Mouse (Mus musculus): ENCODE results near the gene Fdxr. TPM values are rescaled to one million over a fixed set of nuclear protein-coding genes. Genes with fewer than 3 reads are reported as not detected.

Gene Fdxr
- total RNA-seq, 2 experiments from 2014 or later: 20.9 to 24.2 TPM

- DNase-seq: no peak
Observed at GRCm38 (mm10) chr11:115289885-115290284, 13.0 kb upstream of the Fdxr start.

DNA sequence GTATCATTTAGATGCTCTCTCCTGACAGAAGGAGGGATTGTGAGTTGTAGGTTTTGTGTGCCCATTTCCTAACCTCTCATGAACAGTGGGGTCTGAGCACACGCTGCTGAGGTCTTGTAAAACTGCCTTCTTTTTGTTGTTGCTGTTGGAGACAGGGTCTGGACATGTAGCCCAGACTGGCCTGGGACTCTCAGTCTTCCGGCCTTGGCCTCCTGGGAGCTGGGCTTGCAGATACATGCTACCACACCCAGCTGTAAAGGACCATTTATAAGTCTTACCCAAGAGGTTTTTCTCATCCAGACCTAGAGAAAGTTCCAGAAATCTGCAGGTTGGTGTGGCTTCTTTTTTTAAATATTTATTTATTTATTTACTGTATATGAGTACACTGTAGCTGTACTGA, 11.5 kb upstream of the Fdxr start:
- no peak for DNase-seq

GRCm38 (mm10) chr11:115287386-115287785, 10.5 kb upstream of the Fdxr start:
- no peak for DNase-seq

- no peak for DNase-seq
Observed at GRCm38 (mm10) chr11:115286201-115286993, 9.5 kb upstream of the Fdxr start.

DNA sequence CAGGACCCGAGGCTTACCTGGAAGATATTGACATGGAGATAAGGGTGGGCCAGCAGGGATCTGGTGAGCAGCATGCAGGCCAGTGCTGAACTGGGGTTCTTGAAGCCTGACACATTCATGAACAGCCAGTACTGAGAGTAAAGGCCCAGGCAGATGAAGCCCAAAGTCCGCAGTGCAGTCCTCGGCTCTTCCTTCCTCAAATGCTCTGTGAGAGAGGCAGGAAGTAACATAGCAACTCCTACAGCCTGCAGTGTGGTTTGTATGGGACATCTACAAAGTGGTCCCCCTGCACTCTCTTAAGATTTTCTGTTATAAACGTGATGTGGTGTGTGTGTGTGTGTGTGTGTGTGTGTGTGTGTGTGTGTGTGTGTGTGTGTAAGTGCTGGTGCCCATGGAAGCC, 8.4 kb upstream of the Fdxr start:
- no peak for DNase-seq

- no peak for DNase-seq
Observed at GRCm38 (mm10) chr11:115283891-115284620, 7.2 kb upstream of the Fdxr start.

- no peak for DNase-seq
Observed at GRCm38 (mm10) chr11:115283486-115283765, 6.6 kb upstream of the Fdxr start.

DNA sequence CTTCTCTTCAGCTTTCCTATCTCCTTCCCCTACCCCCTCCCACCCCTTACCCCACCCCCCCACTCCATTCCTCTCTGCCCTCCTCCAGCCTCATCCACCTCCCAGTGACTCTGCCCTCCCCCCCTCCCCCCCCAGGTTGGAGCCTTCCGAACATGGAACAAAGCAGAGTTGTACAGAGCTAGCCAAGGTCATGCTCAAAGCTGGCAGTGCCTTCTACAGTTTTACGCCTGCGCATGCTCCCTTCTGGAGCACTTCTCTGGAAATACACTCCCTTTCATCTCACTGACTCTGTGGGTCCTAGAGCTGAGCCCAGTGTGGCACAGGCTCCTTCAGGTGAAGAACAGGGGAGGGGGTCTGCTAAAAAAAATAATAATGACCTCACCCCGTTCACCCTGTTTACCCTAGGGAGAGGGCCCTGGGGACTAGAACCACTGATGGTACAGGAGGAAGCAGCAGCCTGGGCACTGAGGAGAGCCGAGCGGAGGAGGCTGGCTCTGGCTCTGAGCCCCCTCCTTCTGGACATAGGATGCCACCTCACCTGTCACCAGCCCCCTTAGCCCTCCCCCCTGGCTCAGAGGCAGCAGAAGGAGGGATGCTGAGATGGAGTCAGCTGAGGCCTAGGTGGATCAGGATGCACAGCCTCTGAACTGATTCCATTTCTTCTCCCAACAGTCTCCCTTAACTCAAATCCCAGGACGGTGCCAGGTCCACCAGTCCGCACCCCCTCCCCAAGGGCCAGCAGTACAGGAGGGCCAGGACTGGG, 6.1 kb upstream of the Fdxr start:
- DNase-seq: no peak

- DNase-seq: peak; percentile 52 to 57
Observed at GRCm38 (mm10) chr11:115282295-115282694, 5.4 kb upstream of the Fdxr start.

- no peak for DNase-seq
Observed at GRCm38 (mm10) chr11:115279726-115280125, 2.9 kb upstream of the Fdxr start.

GRCm38 (mm10) chr11:115278176-115278575, 1.3 kb upstream of the Fdxr start:
- no peak for DNase-seq

GRCm38 (mm10) chr11:115277604-115277975, 740 bp upstream of the Fdxr start:
- DNase-seq: no peak

DNA sequence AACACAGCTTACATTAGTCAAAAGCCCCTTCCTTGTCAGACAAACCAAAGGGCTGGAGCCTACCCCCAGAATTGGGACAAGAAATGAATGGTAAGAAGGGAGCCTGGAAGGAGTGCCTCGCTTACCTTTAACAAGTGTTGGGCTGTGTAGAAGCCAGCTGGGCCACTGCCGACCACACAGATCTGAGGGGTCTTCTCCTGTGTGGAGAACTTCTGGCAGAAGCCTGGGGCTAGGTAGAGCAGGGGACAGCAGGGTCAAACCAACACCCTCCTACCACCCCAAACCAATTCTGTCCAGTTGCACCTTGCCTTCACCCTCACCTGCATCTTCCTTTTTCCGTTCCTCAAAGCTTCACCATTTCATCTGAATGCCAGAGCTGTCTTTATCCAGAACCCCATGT, 896 bp downstream of the Fdxr start:
- DNase-seq: no peak

- no peak for DNase-seq
Observed at GRCm38 (mm10) chr11:115275509-115275908, 1.3 kb downstream of the Fdxr start.

DNA sequence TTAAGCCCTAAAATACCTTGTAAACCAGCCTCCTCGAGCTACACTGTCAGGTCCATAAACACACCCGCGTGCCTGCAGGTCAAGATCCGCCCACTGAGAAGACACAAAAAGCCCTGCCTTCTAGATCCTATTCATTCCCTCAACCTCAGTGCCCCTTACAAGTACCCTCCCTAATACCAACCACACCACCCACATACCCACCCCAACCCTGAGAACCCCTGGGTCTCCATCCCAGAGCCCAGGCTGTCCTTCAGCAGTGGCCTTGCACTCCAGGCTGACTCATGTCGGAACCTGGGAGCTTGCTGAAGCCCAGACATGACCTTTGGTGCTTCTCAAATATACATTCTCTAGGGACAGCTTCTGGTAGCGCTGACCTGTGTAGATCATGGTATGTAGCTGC, 2.1 kb downstream of the Fdxr start:
- no peak for DNase-seq

GRCm38 (mm10) chr11:115274178-115274577, 2.7 kb downstream of the Fdxr start:
- no peak for DNase-seq

- no peak for DNase-seq
Observed at GRCm38 (mm10) chr11:115273735-115274134, 3.1 kb downstream of the Fdxr start.

GRCm38 (mm10) chr11:115272894-115273498, 3.9 kb downstream of the Fdxr start:
- DNase-seq: no peak

DNA sequence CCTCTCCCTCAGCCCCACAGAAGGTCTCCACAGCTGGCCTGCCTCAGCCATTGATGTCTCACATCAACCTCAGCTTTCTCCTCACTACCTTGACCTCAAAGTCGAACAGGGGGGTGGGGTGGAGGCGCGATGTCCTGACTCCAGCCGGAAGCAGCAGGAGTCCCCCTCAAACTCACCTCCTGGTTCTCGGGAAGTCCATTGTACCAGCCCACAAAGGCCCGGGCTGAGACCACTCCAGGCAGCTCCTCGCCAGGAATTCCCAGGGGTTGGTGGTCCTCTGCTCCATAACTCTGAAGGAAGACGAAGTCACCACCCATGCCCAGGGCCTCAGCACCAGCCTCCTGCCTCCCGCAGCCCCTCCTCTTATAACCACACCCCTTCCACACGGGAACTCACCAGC, 5.4 kb downstream of the Fdxr start:
- DNase-seq: no peak

DNA sequence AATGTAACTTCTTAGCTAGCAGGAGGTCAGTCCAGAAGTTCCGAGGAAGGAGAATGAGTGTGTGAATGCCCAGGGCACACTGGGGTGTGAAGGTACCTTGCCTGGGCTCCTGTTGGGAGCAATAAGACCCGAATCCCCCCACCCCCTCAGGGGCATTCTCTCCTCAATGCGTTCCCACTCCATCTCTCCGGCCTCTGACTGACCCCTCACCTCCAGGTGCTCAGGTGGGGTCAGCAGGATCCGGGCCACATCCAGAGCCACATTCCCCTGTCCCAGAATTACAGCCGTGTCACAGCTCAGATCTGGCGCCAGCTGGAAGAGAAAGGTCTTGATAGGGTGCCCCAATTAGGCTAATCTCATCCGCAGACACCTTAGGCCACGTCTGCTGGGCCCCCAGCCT, 5.8 kb downstream of the Fdxr start:
- no peak for DNase-seq

GRCm38 (mm10) chr11:115270148-115270861, 6.5 kb downstream of the Fdxr start:
- peak; percentile 80 to 85 for DNase-seq

DNA sequence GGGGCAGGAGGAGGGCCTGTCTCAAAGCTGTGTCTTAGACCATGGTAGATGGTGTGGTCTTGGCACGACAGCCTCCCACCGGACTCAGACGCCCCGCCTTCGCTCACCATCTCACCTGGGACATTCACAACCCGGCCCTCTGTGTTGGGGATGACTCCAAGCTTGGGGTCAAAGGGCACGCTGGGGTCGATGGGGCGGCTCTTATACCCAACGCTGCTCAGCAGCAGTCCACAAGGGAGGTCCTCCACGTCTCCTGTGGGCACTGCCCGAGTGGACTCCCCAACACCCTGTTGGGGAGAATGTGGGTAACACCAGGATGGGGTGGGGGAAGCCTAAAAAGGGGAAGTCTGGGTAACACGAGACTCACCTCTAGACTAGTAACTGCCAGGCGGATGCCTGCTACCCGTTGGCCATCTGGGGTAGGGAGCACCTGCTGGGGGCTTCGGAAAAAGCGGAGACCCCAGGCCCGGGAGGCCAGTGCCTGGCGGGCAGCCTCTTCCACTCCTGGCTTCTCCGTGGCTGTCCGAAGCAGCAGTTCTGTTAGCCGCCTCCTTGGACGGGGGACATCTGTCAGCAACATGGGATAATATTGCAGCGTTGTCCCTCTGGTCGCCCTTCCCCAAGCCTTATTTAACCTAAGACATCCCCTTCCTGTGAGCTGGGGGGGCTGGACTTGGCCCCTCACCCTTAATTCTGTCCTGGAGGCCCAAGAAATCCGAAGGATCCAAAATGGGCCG, 7.4 kb downstream of the Fdxr start:
- no peak for DNase-seq

Measured in layer of hippocampus, postnatal 36 days (tissue).